Mouse (Mus musculus) liver, adult 2 months (tissue): ENCODE data around the gene Clasrp.

Experiments
- CTCF ChIP-seq: fragments of 200-500 bp; IDR thresholded peaks from 2 replicates; pipeline ENCODE4 v1.5.1; 2011; ENCODE audit warnings: low read depth, low read length, control low read depth
- POLR2A ChIP-seq: fragments of 200-500 bp; IDR thresholded peaks from 2 replicates; pipeline ENCODE4 v1.6.1; 2011; ENCODE audit warnings: low read length, control low read depth; ENCODE audit not compliant: insufficient read depth; ENCODE audit errors: extremely low read depth

GRCm38 (mm10) chr7:19532240-19532639, 72.0 kb downstream of the Clasrp start:
- TF ChIP-seq CTCF (no peak), POLR2A (no peak)
